Mouse (Mus musculus): Measurements from ENCODE around the gene Gins2.

GRCm38 (mm10) chr8:120539775-120540625, 49.1 kb downstream of the Gins2 start:
- no peak for TF ChIP-seq CTCF (IDR thresholded peaks at IDR 0.05 in 2 of 3, conservative IDR thresholded peaks at IDR 0.05 in 1 of 3; ENCODE audit: control insufficient read depth in 1 of 3, insufficient read depth in 1 of 3, low read depth in 2 of 3, low read length in 3 of 3, poor library complexity in 1 of 3, severe bottlenecking in 1 of 3)
- TF ChIP-seq GATA1 (IDR thresholded peaks at IDR 0.05; ENCODE audit: low read depth, low read length) = 0 out of 2 replicates have a peak, but pooled peaks have one; percentile 46
- no peak for TF ChIP-seq USF1 (IDR thresholded peaks at IDR 0.05; ENCODE audit: low read depth, low read length)
